Mouse (Mus musculus): ENCODE measurements around the gene Sdad1.

DNA sequence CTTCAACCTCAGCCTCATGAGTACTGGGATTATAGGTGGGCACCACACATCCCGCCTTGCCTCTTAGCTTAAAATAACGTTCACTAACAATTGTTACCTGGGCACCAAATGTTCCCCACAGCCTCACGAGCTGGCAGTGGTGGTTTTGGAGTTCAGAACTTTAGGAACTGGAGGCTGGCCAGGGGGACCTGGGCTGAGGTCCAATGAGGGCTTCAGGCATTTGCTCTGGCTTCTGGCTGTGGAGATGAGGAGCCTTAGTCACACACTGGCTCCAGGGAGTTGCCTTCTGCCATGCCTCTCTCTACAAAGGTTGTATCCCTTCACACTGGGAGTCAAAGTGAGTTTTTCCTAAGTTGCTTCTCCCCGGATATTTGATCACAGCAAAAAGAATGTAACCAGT lies 27.7 kb downstream of the Sdad1 start:
- TF ChIP-seq CTCF (conservative IDR thresholded peaks at IDR 0.05; ENCODE audit: low read length) (no peak), NANOG (IDR thresholded peaks at IDR 0.05; ENCODE audit: borderline replicate concordance, low read length) (no peak)

All from E14TG2a.4 (cell line).